Mouse (Mus musculus): Measurements from ENCODE around the gene Pfkm. TPM values are rescaled to one million over a fixed set of nuclear protein-coding genes. Genes with fewer than 3 reads are reported as not detected.

Pfkm gene
- total and polyA plus RNA-seq, 2 experiments from 2014 or later, result 91.5 to 97.3 TPM

- Histone ChIP-seq H3K4me2 (ENCODE audit: low read depth, low read length) (peak overlapping the region; percentile 97), H3K4me3 (ENCODE audit: low read length) (peak overlapping the region; percentile 92), H3K36me3 (ENCODE audit: insufficient read depth, low read length) (peaks cover 9% of the 10 kb centered on the region), H3K27me3 (ENCODE audit: insufficient read depth, low read length) (no peaks in the 10 kb centered on the region), H3K9ac (replicated peaks; ENCODE audit: low read length) (peak overlapping the region; percentile 95), H3K4me1 (ENCODE audit: insufficient read depth, low read length) (peaks cover 7% of the 10 kb centered on the region; the same call in 1 of the 2 replicates), H3K9me3 (ENCODE audit: low read length) (no peaks in the 10 kb centered on the region), H3K27ac (peak overlapping the region; percentile 84)
- peak; percentile 97 for DNase-seq (ENCODE audit: low spot score)
- no peak for TF ChIP-seq CTCF (IDR thresholded peaks at IDR 0.05; ENCODE audit: low read depth)
- peak; percentile 97 for ATAC-seq
- under 1% methylated on average over 38 of the region's 38 CpGs for WGBS
Measured at GRCm38 (mm10) chr15:98145559-98146181, 53.3 kb downstream of the Pfkm start.

GRCm38 (mm10) chr15:98148356-98148755 is 56.0 kb downstream of the Pfkm start:
- no peak for ATAC-seq
- H3K4me1 ChIP-seq (ENCODE audit: insufficient read depth, low read length), result peaks cover 7% of the 10 kb centered on the region; the same call in 1 of the 2 replicates
- H3K9ac ChIP-seq (replicated peaks; ENCODE audit: low read length), result no peak overlapping the region
- no peaks in the 10 kb centered on the region for H3K36me3 ChIP-seq (ENCODE audit: insufficient read depth, low read length)
- no peak for DNase-seq (ENCODE audit: low spot score)
- H3K27ac ChIP-seq, result no peak overlapping the region
- no peaks in the 10 kb centered on the region for H3K27me3 ChIP-seq (ENCODE audit: insufficient read depth, low read length)
- no peak overlapping the region for H3K4me2 ChIP-seq (ENCODE audit: low read depth, low read length)
- H3K9me3 ChIP-seq (ENCODE audit: low read length), result no peaks in the 10 kb centered on the region
- WGBS, result 72% methylated on average over 3 of the region's 3 CpGs
- no peak overlapping the region for H3K4me3 ChIP-seq (ENCODE audit: low read length)
- TF ChIP-seq CTCF (IDR thresholded peaks at IDR 0.05; ENCODE audit: low read depth), result no peak

- H3K4me1 ChIP-seq (ENCODE audit: insufficient read depth, low read length), result peaks cover 7% of the 10 kb centered on the region; the same call in 1 of the 2 replicates
- ATAC-seq (no peak), DNase-seq (ENCODE audit: low spot score) (no peak)
- H3K9ac ChIP-seq (replicated peaks; ENCODE audit: low read length), result no peak overlapping the region
- WGBS, result 72% methylated on average over 10 of the region's 10 CpGs
- H3K36me3 ChIP-seq (ENCODE audit: insufficient read depth, low read length), result no peaks in the 10 kb centered on the region
- H3K27me3 ChIP-seq (ENCODE audit: insufficient read depth, low read length), result no peaks in the 10 kb centered on the region
- no peak overlapping the region for H3K4me2 ChIP-seq (ENCODE audit: low read depth, low read length)
- TF ChIP-seq CTCF (IDR thresholded peaks at IDR 0.05; ENCODE audit: low read depth), result no peak
- no peak overlapping the region for H3K27ac ChIP-seq
- no peaks in the 10 kb centered on the region for H3K9me3 ChIP-seq (ENCODE audit: low read length)
- H3K4me3 ChIP-seq (ENCODE audit: low read length), result no peak overlapping the region
Measured at GRCm38 (mm10) chr15:98149166-98149602, 56.8 kb downstream of the Pfkm start.

GRCm38 (mm10) chr15:98152916-98153315 is 60.5 kb downstream of the Pfkm start:
- no peak overlapping the region for H3K9ac ChIP-seq (replicated peaks; ENCODE audit: low read length)

GRCm38 (mm10) chr15:98153625-98154024 is 61.2 kb downstream of the Pfkm start:
- Histone ChIP-seq H3K27me3 (ENCODE audit: insufficient read depth, low read length) (no peaks in the 10 kb centered on the region), H3K9me3 (ENCODE audit: low read length) (no peaks in the 10 kb centered on the region), H3K36me3 (ENCODE audit: insufficient read depth, low read length) (no peaks in the 10 kb centered on the region), H3K9ac (replicated peaks; ENCODE audit: low read length) (no peak overlapping the region), H3K27ac (no peak overlapping the region), H3K4me1 (ENCODE audit: insufficient read depth, low read length) (no peaks in the 10 kb centered on the region), H3K4me3 (ENCODE audit: low read length) (no peak overlapping the region), H3K4me2 (ENCODE audit: low read depth, low read length) (no peak overlapping the region)
- peak; percentile 70 for TF ChIP-seq CTCF (IDR thresholded peaks at IDR 0.05; ENCODE audit: low read depth)
- peak; percentile 81 for DNase-seq (ENCODE audit: low spot score)
- peak; percentile 45; the same call in 1 of the 2 replicates for ATAC-seq
- 37% methylated on average over 3 of the region's 3 CpGs for WGBS

More at GRCm38 (mm10) chr15:98152916-98153315, 60.5 kb downstream of the Pfkm start:
- Histone ChIP-seq H3K9me3 (ENCODE audit: low read length) (no peaks in the 10 kb centered on the region), H3K4me3 (ENCODE audit: low read length) (no peak overlapping the region), H3K4me2 (ENCODE audit: low read depth, low read length) (no peak overlapping the region), H3K27ac (0 out of 2 replicates have a peak overlapping the region, but pooled peaks have one; percentile 11), H3K36me3 (ENCODE audit: insufficient read depth, low read length) (no peaks in the 10 kb centered on the region), H3K4me1 (ENCODE audit: insufficient read depth, low read length) (no peaks in the 10 kb centered on the region), H3K27me3 (ENCODE audit: insufficient read depth, low read length) (no peaks in the 10 kb centered on the region)
- no peak for TF ChIP-seq CTCF (IDR thresholded peaks at IDR 0.05; ENCODE audit: low read depth)
- 74% methylated on average over 7 of the region's 7 CpGs for WGBS
- ATAC-seq (no peak), DNase-seq (ENCODE audit: low spot score) (no peak)

- Histone ChIP-seq H3K27ac (no peak overlapping the region), H3K4me3 (ENCODE audit: low read length) (no peak overlapping the region), H3K9ac (replicated peaks; ENCODE audit: low read length) (no peak overlapping the region), H3K36me3 (ENCODE audit: insufficient read depth, low read length) (no peaks in the 10 kb centered on the region), H3K4me1 (ENCODE audit: insufficient read depth, low read length) (no peaks in the 10 kb centered on the region), H3K9me3 (ENCODE audit: low read length) (no peaks in the 10 kb centered on the region), H3K4me2 (ENCODE audit: low read depth, low read length) (no peak overlapping the region), H3K27me3 (ENCODE audit: insufficient read depth, low read length) (no peaks in the 10 kb centered on the region)
- DNase-seq (ENCODE audit: low spot score) (no peak), ATAC-seq (no peak)
- no peak for TF ChIP-seq CTCF (IDR thresholded peaks at IDR 0.05; ENCODE audit: low read depth)
- 61% methylated on average over 4 of the region's 4 CpGs for WGBS
Measured at GRCm38 (mm10) chr15:98154146-98154545, 61.8 kb downstream of the Pfkm start.

GRCm38 (mm10) chr15:98154631-98155030 is 62.2 kb downstream of the Pfkm start:
- DNase-seq (ENCODE audit: low spot score) (no peak), ATAC-seq (no peak)
- Histone ChIP-seq H3K4me2 (ENCODE audit: low read depth, low read length) (no peak overlapping the region), H3K27me3 (ENCODE audit: insufficient read depth, low read length) (no peaks in the 10 kb centered on the region), H3K9me3 (ENCODE audit: low read length) (no peaks in the 10 kb centered on the region), H3K27ac (no peak overlapping the region), H3K4me3 (ENCODE audit: low read length) (no peak overlapping the region), H3K4me1 (ENCODE audit: insufficient read depth, low read length) (no peaks in the 10 kb centered on the region), H3K9ac (replicated peaks; ENCODE audit: low read length) (no peak overlapping the region), H3K36me3 (ENCODE audit: insufficient read depth, low read length) (no peaks in the 10 kb centered on the region)
- TF ChIP-seq CTCF (IDR thresholded peaks at IDR 0.05; ENCODE audit: low read depth), result no peak
- WGBS, result 82% methylated on average over 3 of the region's 3 CpGs
